Mouse (Mus musculus): ENCODE measurements at regions not wholly inside any gene's neighbourhood (a gene's known extent, or its start where the extent isn't known, plus 50 kb on each side); places are given as distances from the start of the nearest gene placed in this dataset.

GRCm38 (mm10) chr15:62236056-62236455, 1313.2 kb upstream of the A1bg start:
- in situ Hi-C loops (cut with MboI; ENCODE audit: low pct_ligation_motif_present, low pct_unique_long_range_greater_than_20kb, low sequenced_read_pairs): no loop called here
- Histone ChIP-seq H3K27ac (ENCODE audit: insufficient read depth, low read depth) (no peak overlapping the region), H3K9me3 (replicated peaks; ENCODE audit: low read length) (no peaks in the 10 kb centered on the region), H3K4me3 (replicated peaks in 1 of 3; ENCODE audit: low read depth in 2 of 3, low read length in 2 of 3, poor library complexity in 1 of 3) (no peak overlapping the region), H3K79me2 (replicated peaks; ENCODE audit: control insufficient read depth, extremely low read depth, insufficient read depth, poor library complexity, severe bottlenecking) (peaks cover 31% of the 10 kb centered on the region), H3K4me2 (ENCODE audit: insufficient read depth, low read depth, poor library complexity, severe bottlenecking) (no peak overlapping the region), H3K9ac (ENCODE audit: insufficient read depth, low read depth) (no peak overlapping the region), H3K4me1 (ENCODE audit: control insufficient read depth in 1 of 2, insufficient read depth in 2 of 2) (peaks cover 30 to 90% of the 10 kb centered on the region in 2 experiments), H3K36me3 (replicated peaks in 1 of 2; ENCODE audit: control insufficient read depth in 1 of 2, insufficient read depth in 1 of 2, low read length in 1 of 2) (peaks cover 24 to 83% of the 10 kb centered on the region in 2 experiments), H3K27me3 (replicated peaks) (no peaks in the 10 kb centered on the region)
- TF ChIP-seq ETS1 (conservative IDR thresholded peaks at IDR 0.05; ENCODE audit: low read depth, low read length) (no peak), ZMIZ1 (IDR thresholded peaks at IDR 0.05; ENCODE audit: low read depth, low read length) (0 out of 2 replicates have a peak, but pooled peaks have one; percentile 49), POLR2AphosphoS2 (IDR thresholded peaks at IDR 0.05; ENCODE audit: low read depth, low read length) (peak; percentile 21; the same call in 1 of the 2 replicates)
- no peak for DNase-seq (ENCODE audit: extremely low read depth)
- dilution Hi-C loops (cut with MboI; ENCODE audit: extremely low pct_ligation_motif_present, extremely low pct_unique_long_range_greater_than_20kb, low sequenced_read_pairs): no loop called here

- Histone ChIP-seq H3K9ac (ENCODE audit: insufficient read depth, low read depth) (no peak overlapping the region), H3K9me3 (replicated peaks; ENCODE audit: low read length) (no peaks in the 10 kb centered on the region), H3K27ac (ENCODE audit: insufficient read depth, low read depth) (no peak overlapping the region), H3K79me2 (replicated peaks; ENCODE audit: control insufficient read depth, extremely low read depth, insufficient read depth, poor library complexity, severe bottlenecking) (peaks cover 19% of the 10 kb centered on the region; the same call in 1 of the 2 replicates), H3K4me3 (replicated peaks in 1 of 3; ENCODE audit: low read depth in 2 of 3, low read length in 2 of 3, poor library complexity in 1 of 3) (no peak overlapping the region), H3K4me2 (ENCODE audit: insufficient read depth, low read depth, poor library complexity, severe bottlenecking) (no peak overlapping the region), H3K27me3 (replicated peaks) (no peaks in the 10 kb centered on the region), H3K4me1 (ENCODE audit: control insufficient read depth in 1 of 2, insufficient read depth in 2 of 2) (peaks cover 20 to 91% of the 10 kb centered on the region in 2 experiments), H3K36me3 (replicated peaks in 1 of 2; ENCODE audit: control insufficient read depth in 1 of 2, insufficient read depth in 1 of 2, low read length in 1 of 2) (peaks cover 36 to 84% of the 10 kb centered on the region in 2 experiments)
- DNase-seq (ENCODE audit: extremely low read depth): no peak
- dilution Hi-C loops (cut with MboI; ENCODE audit: extremely low pct_ligation_motif_present, extremely low pct_unique_long_range_greater_than_20kb, low sequenced_read_pairs): no loop called here
- 0 out of 2 replicates have a peak, but pooled peaks have one; percentile 3 for TF ChIP-seq SMC3 (IDR thresholded peaks at IDR 0.05; ENCODE audit: low read depth, low read length)
- TF ChIP-seq IRF4 (IDR thresholded peaks at IDR 0.05; ENCODE audit: low read depth, low read length): no peak
- no peak for TF ChIP-seq BHLHE40 (IDR thresholded peaks at IDR 0.05; ENCODE audit: low read depth, low read length)
- no peak for TF ChIP-seq MAFK (IDR thresholded peaks at IDR 0.05; ENCODE audit: insufficient replicate concordance, low read length)
- TF ChIP-seq EP300 (IDR thresholded peaks at IDR 0.05; ENCODE audit: low read length): no peak
- 0 out of 2 replicates have a peak, but pooled peaks have one; percentile 51 for TF ChIP-seq POLR2AphosphoS2 (IDR thresholded peaks at IDR 0.05; ENCODE audit: low read depth, low read length)
- in situ Hi-C loops (cut with MboI; ENCODE audit: low pct_ligation_motif_present, low pct_unique_long_range_greater_than_20kb, low sequenced_read_pairs): no loop called here
Observed at GRCm38 (mm10) chr15:62234182-62234760, 1311.5 kb upstream of the A1bg start.

DNA sequence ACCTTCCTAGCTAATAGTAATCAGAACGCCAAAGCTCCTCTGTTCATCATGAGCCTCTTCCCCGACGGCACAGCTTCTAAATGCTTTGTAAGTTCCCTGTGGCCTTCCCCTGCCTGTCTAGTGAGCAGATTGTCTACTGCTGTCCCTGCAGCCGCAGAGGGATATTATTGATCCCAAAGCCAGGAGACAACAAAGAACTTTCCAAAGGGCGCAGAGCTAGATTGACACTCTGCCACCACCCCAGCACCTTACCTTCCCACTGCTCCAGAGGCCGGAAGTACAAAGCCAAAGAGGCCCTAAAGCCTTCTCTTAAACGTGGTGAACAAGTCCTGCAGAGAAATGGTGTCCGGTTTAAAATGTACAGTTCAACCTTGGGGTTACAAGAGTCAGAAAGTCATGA, 1310.3 kb upstream of the A1bg start:
- peak overlapping the region; percentile 2; the same call in 1 of the 2 replicates for H3K27ac ChIP-seq (ENCODE audit: insufficient read depth, low read depth)
- H3K9ac ChIP-seq (ENCODE audit: insufficient read depth, low read depth): no peak overlapping the region
- DNase-seq (ENCODE audit: extremely low read depth): no peak
- H3K79me2 ChIP-seq (replicated peaks; ENCODE audit: control insufficient read depth, extremely low read depth, insufficient read depth, poor library complexity, severe bottlenecking): peaks cover 13% of the 10 kb centered on the region; the same call in 1 of the 2 replicates
- H3K36me3 ChIP-seq (replicated peaks in 1 of 2; ENCODE audit: control insufficient read depth in 1 of 2, insufficient read depth in 1 of 2, low read length in 1 of 2): peaks cover 45 to 82% of the 10 kb centered on the region in 2 experiments
- dilution Hi-C loops (cut with MboI; ENCODE audit: extremely low pct_ligation_motif_present, extremely low pct_unique_long_range_greater_than_20kb, low sequenced_read_pairs) (no loop called here), in situ Hi-C loops (cut with MboI; ENCODE audit: low pct_ligation_motif_present, low pct_unique_long_range_greater_than_20kb, low sequenced_read_pairs) (no loop called here)
- TF ChIP-seq MXI1 (IDR thresholded peaks at IDR 0.05; ENCODE audit: low read depth, low read length): no peak
- no peak for TF ChIP-seq TBP (conservative IDR thresholded peaks at IDR 0.05; ENCODE audit: low read depth, low read length)
- TF ChIP-seq JUND (conservative IDR thresholded peaks at IDR 0.05; ENCODE audit: low read depth, low read length): no peak
- TF ChIP-seq IRF4 (IDR thresholded peaks at IDR 0.05; ENCODE audit: low read depth, low read length): no peak
- no peak for TF ChIP-seq GABPA (IDR thresholded peaks at IDR 0.05; ENCODE audit: insufficient replicate concordance, low read depth, low read length)
- no peak for TF ChIP-seq PAX5 (IDR thresholded peaks at IDR 0.05; ENCODE audit: low read length)
- no peak for TF ChIP-seq MEF2A (IDR thresholded peaks at IDR 0.05; ENCODE audit: borderline replicate concordance, low read depth, low read length)
- no peak for TF ChIP-seq CTCF (conservative IDR thresholded peaks at IDR 0.05 in 1 of 2, IDR thresholded peaks at IDR 0.05 in 1 of 2; ENCODE audit: low read depth in 2 of 2, low read length in 2 of 2)
- no peak for TF ChIP-seq POLR2AphosphoS2 (IDR thresholded peaks at IDR 0.05; ENCODE audit: low read depth, low read length)
- H3K9me3 ChIP-seq (replicated peaks; ENCODE audit: low read length): no peaks in the 10 kb centered on the region
- no peak overlapping the region for H3K4me2 ChIP-seq (ENCODE audit: insufficient read depth, low read depth, poor library complexity, severe bottlenecking)
- H3K4me3 ChIP-seq (replicated peaks in 1 of 3; ENCODE audit: low read depth in 2 of 3, low read length in 2 of 3, poor library complexity in 1 of 3): no peak overlapping the region
- peaks cover 12 to 88% of the 10 kb centered on the region in 2 experiments; a peak in 3 of 4 replicates for H3K4me1 ChIP-seq (ENCODE audit: control insufficient read depth in 1 of 2, insufficient read depth in 2 of 2)
- no peaks in the 10 kb centered on the region for H3K27me3 ChIP-seq (replicated peaks)
